Comparison of ENCODE assay signal across 27 mouse cellular contexts in genomic region chr8:89677266-89677665, GRCm38 (mm10).
A peak's percentile ranks its signal among the peaks of the same experiment; 100 is the strongest.
DNase-seq lines count a peak whose midpoint lies in the region; ATAC-seq and TF ChIP-seq lines count a peak whose summit lies in the region.
"Had no signal": no experiment of that assay in that cellular context is flagged by ENCODE, and none has a peak within 500 bp of the region (broad histone marks: within the 10 kb centered on the region; RNA-seq: fewer than 3 reads in every experiment).

No protein-coding gene starts in this region.

- H3K27me3 ChIP-seq in cerebellum, adult 2 months (ENCODE audit: control insufficient read depth, insufficient read depth, low read length) = no peaks in the 10 kb centered on the region
- H3K27me3 ChIP-seq in hindbrain, postnatal 0 days (ENCODE audit: insufficient read depth, low read length) = no peaks in the 10 kb centered on the region
- H3K27me3 ChIP-seq in hindbrain, embryonic 16.5 days (replicated peaks; ENCODE audit: control insufficient read depth, insufficient read depth, low read length) = no peaks in the 10 kb centered on the region; the same call in 1 of the 2 replicates
- no peaks in the 10 kb centered on the region for H3K27me3 ChIP-seq in intestine, postnatal 0 days (replicated peaks; ENCODE audit: control insufficient read depth, insufficient read depth, low read length)
- H3K27me3 ChIP-seq: heart, embryonic 15.5 days; hindbrain, embryonic 12.5 days; kidney, embryonic 15.5 days; lung, embryonic 15.5 days had no signal

- no peak overlapping the region for H3K27ac ChIP-seq in cerebellum, adult 2 months (ENCODE audit: insufficient read depth, low read length)
- H3K27ac ChIP-seq in hindbrain, postnatal 0 days = no peak overlapping the region
- no peak overlapping the region for H3K27ac ChIP-seq in hindbrain, embryonic 16.5 days (ENCODE audit: low read depth, low read length)
- no peak overlapping the region for H3K27ac ChIP-seq in intestine, postnatal 0 days (ENCODE audit: low read depth, low read length)
- H3K27ac ChIP-seq: embryonic facial prominence, embryonic 13.5 days; forebrain, embryonic 10.5 days; heart, embryonic 10.5 days; heart, embryonic 15.5 days; hindbrain, embryonic 12.5 days; kidney, embryonic 15.5 days; limb, embryonic 13.5 days; lung, embryonic 15.5 days had no signal

- WGBS in cerebellum, adult 2 months = 15% methylated on average over 5 of the region's 5 CpGs
- 57% methylated on average over 5 of the region's 5 CpGs for WGBS in hindbrain, postnatal 0 days
- WGBS in hindbrain, embryonic 16.5 days = 65% methylated on average over 5 of the region's 5 CpGs
- 88% methylated on average over 5 of the region's 5 CpGs for WGBS in intestine, postnatal 0 days

- H3K9me3 ChIP-seq in hindbrain, postnatal 0 days (ENCODE audit: low read length) = no peaks in the 10 kb centered on the region
- no peaks in the 10 kb centered on the region for H3K9me3 ChIP-seq in hindbrain, embryonic 16.5 days (ENCODE audit: control insufficient read depth, low read length)
- no peaks in the 10 kb centered on the region for H3K9me3 ChIP-seq in intestine, postnatal 0 days (ENCODE audit: control insufficient read depth)
- H3K9me3 ChIP-seq: embryonic facial prominence, embryonic 13.5 days; forebrain, embryonic 10.5 days; heart, embryonic 10.5 days; heart, embryonic 15.5 days; hindbrain, embryonic 12.5 days; kidney, embryonic 15.5 days; limb, embryonic 13.5 days; lung, embryonic 15.5 days had no signal

- H3K4me2 ChIP-seq in hindbrain, postnatal 0 days (ENCODE audit: low read depth, low read length) = no peak overlapping the region
- no peak overlapping the region for H3K4me2 ChIP-seq in hindbrain, embryonic 16.5 days (ENCODE audit: low read length)
- H3K4me2 ChIP-seq in intestine, postnatal 0 days (replicated peaks; ENCODE audit: low read depth) = no peak overlapping the region
- H3K4me2 ChIP-seq: embryonic facial prominence, embryonic 13.5 days; heart, embryonic 15.5 days; hindbrain, embryonic 12.5 days; kidney, embryonic 15.5 days; limb, embryonic 13.5 days; liver, embryonic 11.5 days; lung, embryonic 15.5 days; midbrain, embryonic 11.5 days had no signal

- H3K9ac ChIP-seq in hindbrain, postnatal 0 days (replicated peaks; ENCODE audit: low read length) = no peak overlapping the region
- H3K9ac ChIP-seq in hindbrain, embryonic 16.5 days (ENCODE audit: low read depth, low read length) = no peak overlapping the region
- H3K9ac ChIP-seq in intestine, postnatal 0 days (ENCODE audit: low read depth, low read length) = no peak overlapping the region
- H3K9ac ChIP-seq: embryonic facial prominence, embryonic 13.5 days; forebrain, postnatal 0 days; heart, embryonic 15.5 days; hindbrain, embryonic 12.5 days; kidney, embryonic 15.5 days; limb, embryonic 13.5 days; lung, embryonic 15.5 days had no signal

- no peak for TF ChIP-seq CTCF in cerebellum, adult 2 months (IDR thresholded peaks at IDR 0.05; ENCODE audit: borderline replicate concordance, insufficient read depth, low read depth, low read length)
- no peak for TF ChIP-seq CTCF in hindbrain, postnatal 0 days (IDR thresholded peaks at IDR 0.05; ENCODE audit: low read depth)
- no peak for TF ChIP-seq CTCF in intestine, postnatal 0 days (IDR thresholded peaks at IDR 0.05; ENCODE audit: low read depth)

- TF ChIP-seq POLR2A in cerebellum, adult 2 months (IDR thresholded peaks at IDR 0.05; ENCODE audit: borderline replicate concordance, insufficient read depth, low read length) = no peak

- DNase-seq in cerebellum, postnatal 14 days = peak; percentile 60 to 67
- DNase-seq in cerebellum, adult 2 months = no peak
- peak; percentile 36 for DNase-seq in hindbrain, postnatal 0 days (ENCODE audit: low spot score)
- peak; percentile 53 for DNase-seq in forelimb bud, embryonic 11.5 days (ENCODE audit: low read depth, low spot score)
- DNase-seq in retina, postnatal 1 day = peak; percentile 60
- DNase-seq: adrenal gland, adult 8-10 months; cerebellum, adult 9-10 months; forebrain, postnatal 0 days; gastrocnemius, postnatal 14 days; kidney, adult 11 months; kidney, postnatal 4 days; right cerebral cortex, adult 18-20 months; spleen, adult 18-20 months; thymus, postnatal 25 days had no signal

- no peak for ATAC-seq in hindbrain, postnatal 0 days
- no peak for ATAC-seq in hindbrain, embryonic 16.5 days
- ATAC-seq in intestine, postnatal 0 days = no peak
- ATAC-seq: forebrain, postnatal 0 days had no signal

- no peak overlapping the region for H3K4me3 ChIP-seq in cerebellum, adult 2 months (replicated peaks; ENCODE audit: insufficient read depth, low read depth, low read length)
- no peak overlapping the region for H3K4me3 ChIP-seq in hindbrain, postnatal 0 days (ENCODE audit: low read length)
- H3K4me3 ChIP-seq in hindbrain, embryonic 16.5 days (ENCODE audit: low read length) = no peak overlapping the region
- no peak overlapping the region for H3K4me3 ChIP-seq in intestine, postnatal 0 days (ENCODE audit: low read depth, low read length)
- H3K4me3 ChIP-seq: embryonic facial prominence, embryonic 13.5 days; forebrain, embryonic 10.5 days; heart, embryonic 10.5 days; heart, embryonic 15.5 days; hindbrain, embryonic 12.5 days; kidney, embryonic 15.5 days; limb, embryonic 13.5 days; lung, embryonic 15.5 days had no signal

- no peaks in the 10 kb centered on the region for H3K4me1 ChIP-seq in cerebellum, adult 2 months (ENCODE audit: control insufficient read depth, insufficient read depth, low read length)
- no peaks in the 10 kb centered on the region for H3K4me1 ChIP-seq in hindbrain, postnatal 0 days (ENCODE audit: insufficient read depth, low read length)
- H3K4me1 ChIP-seq in hindbrain, embryonic 16.5 days (ENCODE audit: control insufficient read depth, insufficient read depth, low read depth, low read length) = no peaks in the 10 kb centered on the region; the same call in 1 of the 2 replicates
- H3K4me1 ChIP-seq in intestine, postnatal 0 days (replicated peaks; ENCODE audit: control insufficient read depth, insufficient read depth, low read length) = no peaks in the 10 kb centered on the region
- H3K4me1 ChIP-seq: embryonic facial prominence, embryonic 13.5 days; heart, embryonic 10.5 days; heart, embryonic 15.5 days; hindbrain, embryonic 12.5 days; lung, embryonic 15.5 days had no signal

- H3K36me3 ChIP-seq in hindbrain, postnatal 0 days (ENCODE audit: insufficient read depth, low read length) = no peaks in the 10 kb centered on the region
- H3K36me3 ChIP-seq in hindbrain, embryonic 16.5 days (ENCODE audit: control insufficient read depth, insufficient read depth, low read length) = no peaks in the 10 kb centered on the region
- H3K36me3 ChIP-seq in intestine, postnatal 0 days (ENCODE audit: control insufficient read depth, insufficient read depth) = no peaks in the 10 kb centered on the region
- H3K36me3 ChIP-seq: embryonic facial prominence, embryonic 13.5 days; forebrain, embryonic 10.5 days; G1E; heart, embryonic 10.5 days; heart, embryonic 15.5 days; hindbrain, embryonic 12.5 days; kidney, embryonic 15.5 days; limb, embryonic 13.5 days; lung, embryonic 15.5 days had no signal

Comparison
In these comparisons a context has a peak if more than half of its experiments do, and no peak if none do; other contexts are left out.
1. DNase-seq: peak in cerebellum, postnatal 14 days (2 of 2), hindbrain, postnatal 0 days (single experiment), forelimb bud, embryonic 11.5 days (single experiment) and retina, postnatal 1 day (single experiment); none in cerebellum, adult 2 months (0 of 2).